Mouse (Mus musculus) ES-Bruce4 (cell line): ENCODE measurements around the gene Fam83f. TPM values are rescaled to one million over a fixed set of nuclear protein-coding genes. Genes with fewer than 3 reads are reported as not detected.

ENCODE experiments used
- H3K27ac ChIP-seq: 2 replicates; pipeline ENCODE4 v1.5.1; 2012; ENCODE audit warnings: low read length, inconsistent platforms; ENCODE audit not compliant: insufficient read depth
- H3K27me3 ChIP-seq: 2 replicates; pipeline ENCODE4 v1.6.1; 2012; ENCODE audit warnings: mild to moderate bottlenecking, low read length, inconsistent platforms; ENCODE audit not compliant: control insufficient read depth, poor library complexity, insufficient read depth, severe bottlenecking
- H3K36me3 ChIP-seq: 2 replicates; pipeline ENCODE4 v1.6.1; 2012; ENCODE audit warnings: inconsistent platforms, mild to moderate bottlenecking, low read length, moderate library complexity; ENCODE audit not compliant: control insufficient read depth, poor library complexity, insufficient read depth, severe bottlenecking
- H3K4me1 ChIP-seq: one replicate; pipeline ENCODE4 v1.8.1; 2011; ENCODE audit warnings: low read length; ENCODE audit not compliant: control insufficient read depth, insufficient read depth
- H3K4me3 ChIP-seq: 2 replicates; pipeline ENCODE4 v1.5.1; 2011; ENCODE audit warnings: low read depth, mild to moderate bottlenecking, low read length
- H3K9ac ChIP-seq: 2 replicates; pipeline ENCODE4 v1.6.1; 2012; ENCODE audit warnings: low read depth, mild to moderate bottlenecking, inconsistent platforms; ENCODE audit not compliant: poor library complexity, severe bottlenecking
- H3K9me3 ChIP-seq: replicated peaks from 2 replicates; pipeline ENCODE4 v1.6.1; 2012; ENCODE audit warnings: mild to moderate bottlenecking, low read length, inconsistent platforms; ENCODE audit not compliant: control insufficient read depth, poor library complexity, insufficient read depth, severe bottlenecking
- CTCF ChIP-seq: IDR thresholded peaks from one replicate; pipeline ENCODE4 v1.8.1; 2011; ENCODE audit warnings: low read depth, low read length
- EP300 ChIP-seq: IDR thresholded peaks from 2 replicates; pipeline ENCODE4 v1.6.1; 2011; ENCODE audit warnings: low read depth, low read length; ENCODE audit not compliant: insufficient read depth
- POLR2A ChIP-seq: IDR thresholded peaks from one replicate; pipeline ENCODE4 v1.8.1; 2011; ENCODE audit warnings: low read length; ENCODE audit not compliant: insufficient read depth
- polyA plus RNA-seq: library from polyadenylated mRNA; stranded (reverse); fragments of >200 nt; gene quantifications from 2 replicates; pipeline ENCODE4 v1.2.4, GENCODE M21; 2011; ENCODE audit warnings: low read depth; ENCODE audit not compliant: missing spikeins, insufficient read depth, insufficient read length

Fam83f gene
- polyA plus RNA-seq, 1 experiment, result 2.7 TPM

GRCm38 (mm10) chr15:80639874-80640273 is 31.8 kb upstream of the Fam83f start:
- Histone ChIP-seq H3K36me3 (no peaks in the 10 kb centered on the region), H3K9ac (no peak overlapping the region), H3K27ac (no peak overlapping the region), H3K4me1 (peaks cover 1% of the 10 kb centered on the region), H3K9me3 (no peaks in the 10 kb centered on the region; the same call in 1 of the 2 replicates), H3K27me3 (no peaks in the 10 kb centered on the region), H3K4me3 (no peak overlapping the region)
- TF ChIP-seq POLR2A (no peak), CTCF (no peak), EP300 (no peak)

- H3K36me3 ChIP-seq, result no peaks in the 10 kb centered on the region
- H3K9me3 ChIP-seq, result no peaks in the 10 kb centered on the region; the same call in 1 of the 2 replicates
- no peaks in the 10 kb centered on the region for H3K4me1 ChIP-seq
- no peak overlapping the region for H3K27ac ChIP-seq
- no peak overlapping the region for H3K4me3 ChIP-seq
- no peak overlapping the region for H3K9ac ChIP-seq
- H3K27me3 ChIP-seq, result no peaks in the 10 kb centered on the region
- TF ChIP-seq POLR2A, result no peak
- no peak for TF ChIP-seq EP300
- TF ChIP-seq CTCF, result no peak
Observed at GRCm38 (mm10) chr15:80641702-80642435, 29.8 kb upstream of the Fam83f start.

- H3K9me3 ChIP-seq, result no peaks in the 10 kb centered on the region
- TF ChIP-seq CTCF, result no peak
- no peak for TF ChIP-seq EP300
- no peak for TF ChIP-seq POLR2A
- no peaks in the 10 kb centered on the region for H3K27me3 ChIP-seq
- H3K9ac ChIP-seq, result no peak overlapping the region
- H3K4me3 ChIP-seq, result no peak overlapping the region
- H3K4me1 ChIP-seq, result no peaks in the 10 kb centered on the region
- H3K27ac ChIP-seq, result no peak overlapping the region
- H3K36me3 ChIP-seq, result no peaks in the 10 kb centered on the region
Observed at GRCm38 (mm10) chr15:80645006-80645797, 26.4 kb upstream of the Fam83f start.

- H3K4me1 ChIP-seq, result no peaks in the 10 kb centered on the region
- H3K9me3 ChIP-seq, result no peaks in the 10 kb centered on the region
- H3K4me3 ChIP-seq, result no peak overlapping the region
- no peaks in the 10 kb centered on the region for H3K27me3 ChIP-seq
- no peak overlapping the region; the same call in 1 of the 2 replicates for H3K27ac ChIP-seq
- H3K9ac ChIP-seq, result no peak overlapping the region
- TF ChIP-seq CTCF (no peak), EP300 (no peak; the same call in 1 of the 2 replicates), POLR2A (no peak)
- no peaks in the 10 kb centered on the region for H3K36me3 ChIP-seq
Observed at GRCm38 (mm10) chr15:80648977-80649606, 22.6 kb upstream of the Fam83f start.

GRCm38 (mm10) chr15:80650412-80650811 is 21.2 kb upstream of the Fam83f start:
- Histone ChIP-seq H3K9ac (no peak overlapping the region), H3K9me3 (no peaks in the 10 kb centered on the region), H3K4me3 (no peak overlapping the region), H3K36me3 (no peaks in the 10 kb centered on the region), H3K27me3 (no peaks in the 10 kb centered on the region), H3K27ac (no peak overlapping the region), H3K4me1 (no peaks in the 10 kb centered on the region)
- no peak for TF ChIP-seq POLR2A
- no peak for TF ChIP-seq CTCF
- no peak for TF ChIP-seq EP300

- Histone ChIP-seq H3K4me3 (no peak overlapping the region), H3K27ac (no peak overlapping the region), H3K9ac (no peak overlapping the region), H3K4me1 (no peaks in the 10 kb centered on the region), H3K36me3 (no peaks in the 10 kb centered on the region), H3K27me3 (no peaks in the 10 kb centered on the region), H3K9me3 (no peaks in the 10 kb centered on the region)
- TF ChIP-seq POLR2A, result no peak
Observed at GRCm38 (mm10) chr15:80653865-80654264, 17.8 kb upstream of the Fam83f start.
